Mouse (Mus musculus) gastrocnemius, adult 18-20 months (tissue): ENCODE data around the gene Atp11c. TPM values are rescaled to one million over a fixed set of nuclear protein-coding genes. Genes with fewer than 3 reads are reported as not detected.

Experiments used
- DNase-seq: peaks from one replicate; pipeline ENCODE4 v3.0.0; 2021; ENCODE audit warnings: low spot score
- microRNA-seq: library from miRNA; unstranded; fragments of <30 nt; microRNA quantifications from one replicate; pipeline ENCODE4 v1.2.0, GENCODE M21; 2021
- total RNA-seq, 2 experiments: library from RNA; stranded (reverse); gene quantifications; 2 replicates each; pipeline ENCODE4 v1.2.3; 2021

Atp11c gene
- total RNA-seq, 2 experiments from 2014 or later = 2.4 to 2.6 TPM

GRCm38 (mm10) chrX:60394292-60394691 lies 198.2 kb downstream of the Atp11c start:
- no peak for DNase-seq

- no peak for DNase-seq
Measured at GRCm38 (mm10) chrX:60386852-60387251, 205.6 kb downstream of the Atp11c start.

- no peak for DNase-seq
Measured at GRCm38 (mm10) chrX:60381711-60382110, 210.8 kb downstream of the Atp11c start.

GRCm38 (mm10) chrX:60380386-60380785 lies 212.1 kb downstream of the Atp11c start:
- no peak for DNase-seq

- no peak for DNase-seq
Measured at GRCm38 (mm10) chrX:60348741-60349140, 243.8 kb downstream of the Atp11c start.

- DNase-seq = peak; percentile 1
Measured at GRCm38 (mm10) chrX:60345447-60345846, 247.1 kb downstream of the Atp11c start.

GRCm38 (mm10) chrX:60344991-60345390 lies 247.5 kb downstream of the Atp11c start:
- peak; percentile 30 for DNase-seq

- DNase-seq = no peak
Measured at GRCm38 (mm10) chrX:60329735-60330134, 262.8 kb downstream of the Atp11c start.

GRCm38 (mm10) chrX:60321321-60321720 lies 271.2 kb downstream of the Atp11c start:
- no peak for DNase-seq

- DNase-seq = no peak
Measured at GRCm38 (mm10) chrX:60317661-60318060, 274.8 kb downstream of the Atp11c start.

- DNase-seq = no peak
Measured at GRCm38 (mm10) chrX:60292335-60292734, 300.2 kb downstream of the Atp11c start.

- DNase-seq = no peak
Measured at GRCm38 (mm10) chrX:60255346-60255745, 337.2 kb downstream of the Atp11c start.

- no peak for DNase-seq
Measured at GRCm38 (mm10) chrX:60187726-60188125, 404.8 kb downstream of the Atp11c start.

GRCm38 (mm10) chrX:60182611-60183010 lies 409.9 kb downstream of the Atp11c start:
- no peak for DNase-seq

GRCm38 (mm10) chrX:60178744-60179458 lies 413.6 kb downstream of the Atp11c start, which contains the start of gene Mcf2:
Mcf2 (minus strand) TSS chrX:60179089.
- peak; percentile 0 for DNase-seq

GRCm38 (mm10) chrX:60178025-60178743 lies 414.3 kb downstream of the Atp11c start:
- no peak for DNase-seq

Small RNA genes lying within 50 kb of the gene (microRNA-seq; reads per million reads assigned to microRNA genes)
- 89.7 reads per million, percentile 57 among the genes with 10 or more reads in this experiment for gene Mir505

Other genes starting within 250 kb of the Atp11c start
- gene Gm7073, start 53.4 kb downstream of the Atp11c start, total RNA-seq = not detected